Mouse (Mus musculus) CH12.LX (cell line): ENCODE measurements around the gene Slc16a12.

Source experiments
- BHLHE40 ChIP-seq: IDR thresholded peaks from 2 replicates; pipeline ENCODE4 v1.6.1; 2011; ENCODE audit warnings: mild to moderate bottlenecking, low read depth, low read length, improper control_type of control experiment
- EP300 ChIP-seq: IDR thresholded peaks from 2 replicates; pipeline ENCODE4 v1.6.1; 2011; ENCODE audit warnings: low read length, improper control_type of control experiment
- POLR2A ChIP-seq: IDR thresholded peaks from 2 replicates; pipeline ENCODE4 v1.6.1; 2011; ENCODE audit warnings: low read depth, mild to moderate bottlenecking, improper control_type of control experiment, low read length
- TCF12 ChIP-seq: IDR thresholded peaks from 2 replicates; pipeline ENCODE4 v1.6.1; 2014; ENCODE audit warnings: low read depth, mild to moderate bottlenecking, inconsistent platforms, low read length, improper control_type of control experiment

- TF ChIP-seq POLR2A (no peak), BHLHE40 (no peak), EP300 (no peak), TCF12 (no peak)
Measured at GRCm38 (mm10) chr19:34796396-34796795, 49.3 kb upstream of the Slc16a12 start.
